Mouse (Mus musculus): ENCODE data around the gene Fbxl22. TPM values are rescaled to one million over a fixed set of nuclear protein-coding genes. Genes with fewer than 3 reads are reported as not detected.

Gene Fbxl22
- polyA plus RNA-seq, 1 experiment from 2014 or later: 1.8 TPM

- peaks cover 34% of the 10 kb centered on the region for H3K36me3 ChIP-seq (ENCODE audit: control insufficient read depth, insufficient read depth)
- no peaks in the 10 kb centered on the region for H3K9me3 ChIP-seq (ENCODE audit: control insufficient read depth, low read length)
- no peak overlapping the region for H3K4me2 ChIP-seq (ENCODE audit: low read length)
- no peak overlapping the region for H3K4me3 ChIP-seq (replicated peaks; ENCODE audit: low read length)
- no peak overlapping the region for H3K27ac ChIP-seq (ENCODE audit: low read length)
- no peaks in the 10 kb centered on the region for H3K27me3 ChIP-seq (replicated peaks; ENCODE audit: control insufficient read depth, insufficient read depth, low read length)
- no peak overlapping the region for H3K9ac ChIP-seq (replicated peaks; ENCODE audit: low read depth, low read length)
- WGBS: 70% methylated on average over 2 of the region's 2 CpGs
- ATAC-seq: no peak
- peaks cover 10% of the 10 kb centered on the region for H3K4me1 ChIP-seq (replicated peaks; ENCODE audit: control insufficient read depth, insufficient read depth, low read length)
Observed at GRCm38 (mm10) chr9:66501248-66501647, 13.1 kb downstream of the Fbxl22 start.

DNA sequence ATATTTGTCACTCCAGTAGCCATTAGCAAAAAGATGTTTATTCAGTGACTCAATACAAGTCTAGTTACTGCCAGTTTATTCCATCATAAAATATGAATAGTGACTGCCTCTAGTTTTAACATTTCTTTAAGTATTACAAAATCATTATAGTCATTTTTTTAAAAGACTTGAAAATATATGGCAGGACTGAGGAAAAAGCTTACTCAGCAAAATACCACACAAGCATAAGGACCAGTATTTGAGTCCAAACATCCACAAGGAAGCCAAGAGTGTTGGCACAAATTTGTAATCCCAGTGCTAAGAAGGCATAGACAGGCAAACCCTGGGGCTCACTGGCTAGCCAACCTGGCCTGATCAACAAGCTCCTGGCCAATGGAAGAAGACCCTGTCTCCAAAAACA, 20.4 kb downstream of the Fbxl22 start:
- no peak for ATAC-seq
- Histone ChIP-seq H3K27me3 (replicated peaks; ENCODE audit: control insufficient read depth, insufficient read depth, low read length) (no peaks in the 10 kb centered on the region), H3K4me2 (ENCODE audit: low read length) (no peak overlapping the region), H3K27ac (ENCODE audit: low read length) (no peak overlapping the region), H3K4me3 (replicated peaks; ENCODE audit: low read length) (no peak overlapping the region), H3K9ac (replicated peaks; ENCODE audit: low read depth, low read length) (no peak overlapping the region), H3K36me3 (ENCODE audit: control insufficient read depth, insufficient read depth) (peaks cover 52% of the 10 kb centered on the region), H3K9me3 (ENCODE audit: control insufficient read depth, low read length) (no peaks in the 10 kb centered on the region), H3K4me1 (replicated peaks; ENCODE audit: control insufficient read depth, insufficient read depth, low read length) (no peaks in the 10 kb centered on the region)

DNA sequence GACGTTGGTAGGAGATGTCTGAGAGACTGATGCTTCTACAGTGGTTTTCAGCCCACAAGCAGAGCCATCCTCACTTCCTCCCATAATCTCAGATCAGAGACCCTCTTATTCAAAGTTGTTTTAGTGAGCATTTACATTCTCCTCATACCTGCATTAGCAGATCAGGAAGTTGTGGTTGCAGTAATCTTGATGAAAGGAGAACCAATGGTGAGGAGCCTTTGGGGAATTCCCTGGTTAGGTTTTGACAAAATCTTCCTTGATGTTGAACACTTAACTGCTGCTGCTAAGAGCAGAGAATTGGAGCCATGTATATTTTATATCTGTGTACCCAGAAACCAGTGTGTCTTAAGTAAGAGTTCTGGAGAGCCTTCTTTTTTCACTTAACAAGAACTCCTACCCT, 22.0 kb downstream of the Fbxl22 start:
- peaks cover 52% of the 10 kb centered on the region for H3K36me3 ChIP-seq (ENCODE audit: control insufficient read depth, insufficient read depth)
- H3K4me2 ChIP-seq (ENCODE audit: low read length): no peak overlapping the region
- H3K4me3 ChIP-seq (replicated peaks; ENCODE audit: low read length): no peak overlapping the region
- no peak for ATAC-seq
- no peak overlapping the region for H3K27ac ChIP-seq (ENCODE audit: low read length)
- H3K9ac ChIP-seq (replicated peaks; ENCODE audit: low read depth, low read length): no peak overlapping the region
- H3K4me1 ChIP-seq (replicated peaks; ENCODE audit: control insufficient read depth, insufficient read depth, low read length): no peaks in the 10 kb centered on the region
- H3K27me3 ChIP-seq (replicated peaks; ENCODE audit: control insufficient read depth, insufficient read depth, low read length): no peaks in the 10 kb centered on the region
- H3K9me3 ChIP-seq (ENCODE audit: control insufficient read depth, low read length): no peaks in the 10 kb centered on the region
- WGBS: 96% methylated on average over 1 of the region's 1 CpGs

- no peaks in the 10 kb centered on the region for H3K4me1 ChIP-seq (replicated peaks; ENCODE audit: control insufficient read depth, insufficient read depth, low read length)
- peaks cover 64% of the 10 kb centered on the region for H3K36me3 ChIP-seq (ENCODE audit: control insufficient read depth, insufficient read depth)
- no peak overlapping the region for H3K4me2 ChIP-seq (ENCODE audit: low read length)
- H3K27me3 ChIP-seq (replicated peaks; ENCODE audit: control insufficient read depth, insufficient read depth, low read length): no peaks in the 10 kb centered on the region
- no peak for ATAC-seq
- no peak overlapping the region for H3K27ac ChIP-seq (ENCODE audit: low read length)
- H3K9me3 ChIP-seq (ENCODE audit: control insufficient read depth, low read length): no peaks in the 10 kb centered on the region
- no peak overlapping the region for H3K9ac ChIP-seq (replicated peaks; ENCODE audit: low read depth, low read length)
- no peak overlapping the region for H3K4me3 ChIP-seq (replicated peaks; ENCODE audit: low read length)
Observed at GRCm38 (mm10) chr9:66488786-66489185, 25.6 kb downstream of the Fbxl22 start.

DNA sequence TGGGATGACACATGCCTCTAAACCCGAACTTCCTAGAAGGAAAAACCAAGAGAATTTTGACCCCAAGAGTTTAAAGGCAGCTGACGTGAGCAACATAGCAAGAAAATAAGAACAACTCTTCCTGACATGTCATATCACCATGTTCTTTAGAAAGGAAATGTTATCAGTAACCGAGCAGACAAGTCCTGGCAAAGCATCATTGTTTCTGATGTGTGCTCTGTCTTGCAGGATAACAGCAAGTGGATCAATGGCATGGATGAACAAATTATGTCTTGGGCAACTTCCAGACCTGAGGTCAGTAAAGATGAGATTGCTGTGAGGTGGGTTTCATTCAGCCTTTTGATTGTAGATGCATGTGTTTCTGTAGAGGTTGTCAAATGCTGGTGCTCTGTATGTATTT, 31.0 kb downstream of the Fbxl22 start:
- Histone ChIP-seq H3K4me1 (replicated peaks; ENCODE audit: control insufficient read depth, insufficient read depth, low read length) (no peaks in the 10 kb centered on the region), H3K27me3 (replicated peaks; ENCODE audit: control insufficient read depth, insufficient read depth, low read length) (no peaks in the 10 kb centered on the region), H3K36me3 (ENCODE audit: control insufficient read depth, insufficient read depth) (peaks cover 51% of the 10 kb centered on the region), H3K27ac (ENCODE audit: low read length) (no peak overlapping the region), H3K4me2 (ENCODE audit: low read length) (no peak overlapping the region), H3K9me3 (ENCODE audit: control insufficient read depth, low read length) (no peaks in the 10 kb centered on the region), H3K9ac (replicated peaks; ENCODE audit: low read depth, low read length) (no peak overlapping the region), H3K4me3 (replicated peaks; ENCODE audit: low read length) (no peak overlapping the region)
- WGBS: 95% methylated on average over 3 of the region's 3 CpGs
- ATAC-seq: no peak

GRCm38 (mm10) chr9:66477785-66478184, 36.6 kb downstream of the Fbxl22 start:
- H3K27me3 ChIP-seq (replicated peaks; ENCODE audit: control insufficient read depth, insufficient read depth, low read length): no peaks in the 10 kb centered on the region
- H3K9me3 ChIP-seq (ENCODE audit: control insufficient read depth, low read length): no peaks in the 10 kb centered on the region
- 67% methylated on average over 2 of the region's 2 CpGs for WGBS
- no peak overlapping the region for H3K4me3 ChIP-seq (replicated peaks; ENCODE audit: low read length)
- H3K4me1 ChIP-seq (replicated peaks; ENCODE audit: control insufficient read depth, insufficient read depth, low read length): no peaks in the 10 kb centered on the region
- no peak overlapping the region for H3K27ac ChIP-seq (ENCODE audit: low read length)
- no peak overlapping the region for H3K4me2 ChIP-seq (ENCODE audit: low read length)
- H3K9ac ChIP-seq (replicated peaks; ENCODE audit: low read depth, low read length): no peak overlapping the region
- no peak for ATAC-seq
- H3K36me3 ChIP-seq (ENCODE audit: control insufficient read depth, insufficient read depth): peaks cover 24% of the 10 kb centered on the region

- Histone ChIP-seq H3K9me3 (ENCODE audit: control insufficient read depth, low read length) (no peaks in the 10 kb centered on the region), H3K4me1 (replicated peaks; ENCODE audit: control insufficient read depth, insufficient read depth, low read length) (no peaks in the 10 kb centered on the region), H3K9ac (replicated peaks; ENCODE audit: low read depth, low read length) (no peak overlapping the region), H3K4me3 (replicated peaks; ENCODE audit: low read length) (no peak overlapping the region), H3K36me3 (ENCODE audit: control insufficient read depth, insufficient read depth) (peaks cover 32% of the 10 kb centered on the region), H3K27ac (ENCODE audit: low read length) (no peak overlapping the region), H3K4me2 (ENCODE audit: low read length) (no peak overlapping the region), H3K27me3 (replicated peaks; ENCODE audit: control insufficient read depth, insufficient read depth, low read length) (no peaks in the 10 kb centered on the region)
- WGBS: 54% methylated on average over 4 of the region's 4 CpGs
- no peak for ATAC-seq
Observed at GRCm38 (mm10) chr9:66465087-66465486, 49.3 kb downstream of the Fbxl22 start.

Other genes with a start within 250 kb of the Fbxl22 start
- 54.6 and 59.9 TPM in 2 replicates for gene Herc1, start 164.1 kb downstream of the Fbxl22 start, polyA plus RNA-seq (2015; fragmentation: Nextera tagmentation; extraction: Ambion mirVana)
- 93.0 and 110 TPM in 2 replicates for gene Usp3, start 78.5 kb upstream of the Fbxl22 start, polyA plus RNA-seq (2015; fragmentation: Nextera tagmentation; extraction: Ambion mirVana)
- gene Car12, start 199.1 kb upstream of the Fbxl22 start, polyA plus RNA-seq (2015; fragmentation: Nextera tagmentation; extraction: Ambion mirVana): 3.3 and 4.4 TPM in 2 replicates

Data from forebrain, embryonic 16.5 days (tissue).